Mouse (Mus musculus) myocyte (in vitro differentiated cells): ENCODE measurements around the gene Cblb.

Experiments used
- MYOG ChIP-seq, 3 experiments: IDR thresholded peaks; one replicate each; pipeline ENCODE4 v1.6.1; 2011; ENCODE audit warnings: control low read depth in 2 of 3, low read depth in 2 of 3, mild to moderate bottlenecking in 2 of 3; ENCODE audit not compliant: insufficient read length in 2 of 3, control insufficient read depth in 1 of 3, insufficient read depth in 1 of 3
- POLR2A ChIP-seq: IDR thresholded peaks from one replicate; pipeline ENCODE4 v1.6.1; 2011; ENCODE audit warnings: low read depth, mild to moderate bottlenecking, control low read depth, moderate library complexity; ENCODE audit not compliant: insufficient read length
- USF1 ChIP-seq: IDR thresholded peaks from one replicate; pipeline ENCODE4 v1.6.1; 2011; ENCODE audit warnings: low read depth, mild to moderate bottlenecking, control low read depth, moderate library complexity

GRCm38 (mm10) chr16:52190714-52191113 lies 159.7 kb downstream of the Cblb start:
- TF ChIP-seq USF1 (no peak), POLR2A (no peak), MYOG (IDR thresholded peaks at IDR 0.05; ENCODE audit: control insufficient read depth in 1 of 3, insufficient read depth in 1 of 3, insufficient read length in 2 of 3, low read depth in 2 of 3) (no peak)
